Mouse (Mus musculus) hindbrain, embryonic 14.5 days (tissue): ENCODE results near the gene Asah2. TPM values are rescaled to one million over a fixed set of nuclear protein-coding genes. Genes with fewer than 3 reads are reported as not detected.

Experiments
- ATAC-seq: fragments of 200-750 bp; cut with Nextera tagmentation; 2 replicates; pipeline ENCODE4 v1.8.0; 2017; ENCODE audit warnings: moderate number of reproducible peaks, mild to moderate bottlenecking, moderate TSS enrichment, moderate library complexity; ENCODE audit not compliant: low FRiP score
- DNase-seq: peaks from one replicate; pipeline ENCODE4 v3.0.0-alpha.2; 2015; ENCODE audit warnings: low spot score
- H3K27ac ChIP-seq: fragments of 300-500 bp; sonication (generic); 2 replicates; pipeline ENCODE4 v1.5.1; 2014; ENCODE audit warnings: mild to moderate bottlenecking, moderate library complexity
- H3K27me3 ChIP-seq: fragments of 300-500 bp; sonication (generic); 2 replicates; pipeline ENCODE4 v1.6.1; 2014; ENCODE audit warnings: mild to moderate bottlenecking, low read length, mixed read lengths; ENCODE audit not compliant: control insufficient read depth, insufficient read depth
- H3K36me3 ChIP-seq: fragments of 300-500 bp; sonication (generic); replicated peaks from 2 replicates; pipeline ENCODE4 v1.6.1; 2014; ENCODE audit not compliant: control insufficient read depth, insufficient read depth
- H3K4me1 ChIP-seq: fragments of 300-500 bp; sonication (generic); replicated peaks from 2 replicates; pipeline ENCODE4 v1.6.1; 2014; ENCODE audit warnings: antibody characterized with exemption, low read length, mixed read lengths; ENCODE audit not compliant: control insufficient read depth, insufficient read depth
- H3K4me2 ChIP-seq: fragments of 300-500 bp; sonication (generic); replicated peaks from 2 replicates; pipeline ENCODE4 v1.6.1; 2014; ENCODE audit warnings: mild to moderate bottlenecking, moderate library complexity
- H3K4me3 ChIP-seq: fragments of 300-500 bp; sonication (generic); replicated peaks from 2 replicates; pipeline ENCODE4 v1.5.1; 2014; ENCODE audit warnings: mild to moderate bottlenecking, low read length
- H3K9ac ChIP-seq: fragments of 300-500 bp; sonication (generic); 2 replicates; pipeline ENCODE4 v1.6.1; 2014
- H3K9me3 ChIP-seq: fragments of 300-500 bp; sonication (generic); 2 replicates; pipeline ENCODE4 v1.6.1; 2016; ENCODE audit warnings: low read length; ENCODE audit not compliant: control insufficient read depth
- WGBS: fragments of 180-500 bp; shearing (Covaris S2); extraction: QIAGEN DNeasy Blood & Tissue Kit; methylation state at CpG from one replicate; pipeline ENCODE4 v1.1.7; 2014; 5-methylcytosine and 5-hydroxymethylcytosine counted together
- polyA plus RNA-seq: library from polyadenylated mRNA; unstranded; fragments of >200 nt; fragmentation: Nextera tagmentation; extraction: Ambion mirVana; gene quantifications from 2 replicates; pipeline ENCODE4 v1.2.1, GENCODE M21; 2014

Gene Asah2
- polyA plus RNA-seq, 1 experiment from 2014 or later, result 1.1 TPM

DNA sequence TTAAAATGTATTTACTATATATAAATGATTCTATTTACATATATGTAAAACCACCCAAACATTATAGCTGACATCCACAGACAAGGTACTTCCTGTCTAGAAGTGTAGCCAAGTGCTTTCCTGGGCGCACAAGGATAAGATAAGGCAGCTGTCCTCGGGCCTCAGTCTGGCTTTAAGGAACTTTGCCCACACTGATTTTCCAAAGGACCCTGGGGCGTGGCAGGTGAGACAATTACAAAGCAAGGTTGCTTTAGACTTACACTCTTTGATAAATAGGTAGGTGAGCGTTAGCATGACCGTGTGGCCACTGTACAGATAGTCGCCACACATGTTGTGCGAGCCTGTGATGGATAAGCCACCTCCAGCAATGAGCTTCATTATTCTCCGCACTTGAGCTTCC is 21.3 kb upstream of the Asah2 start:
- Histone ChIP-seq H3K4me3 (no peak overlapping the region), H3K4me1 (no peaks in the 10 kb centered on the region), H3K27ac (no peak overlapping the region), H3K27me3 (no peaks in the 10 kb centered on the region), H3K36me3 (no peaks in the 10 kb centered on the region; the same call in 1 of the 2 replicates), H3K9ac (no peak overlapping the region), H3K9me3 (no peaks in the 10 kb centered on the region), H3K4me2 (no peak overlapping the region)
- no peak for ATAC-seq
- no peak for DNase-seq
- WGBS, result 92% methylated on average over 8 of the region's 8 CpGs

GRCm38 (mm10) chr19:32127180-32127850 is 19.3 kb upstream of the Asah2 start:
- Histone ChIP-seq H3K9me3 (no peaks in the 10 kb centered on the region), H3K27me3 (no peaks in the 10 kb centered on the region), H3K27ac (no peak overlapping the region), H3K4me3 (no peak overlapping the region), H3K4me2 (no peak overlapping the region), H3K4me1 (no peaks in the 10 kb centered on the region), H3K36me3 (no peaks in the 10 kb centered on the region; the same call in 1 of the 2 replicates), H3K9ac (no peak overlapping the region)
- DNase-seq (no peak), ATAC-seq (no peak)
- WGBS, result 78% methylated on average over 10 of the region's 10 CpGs

DNA sequence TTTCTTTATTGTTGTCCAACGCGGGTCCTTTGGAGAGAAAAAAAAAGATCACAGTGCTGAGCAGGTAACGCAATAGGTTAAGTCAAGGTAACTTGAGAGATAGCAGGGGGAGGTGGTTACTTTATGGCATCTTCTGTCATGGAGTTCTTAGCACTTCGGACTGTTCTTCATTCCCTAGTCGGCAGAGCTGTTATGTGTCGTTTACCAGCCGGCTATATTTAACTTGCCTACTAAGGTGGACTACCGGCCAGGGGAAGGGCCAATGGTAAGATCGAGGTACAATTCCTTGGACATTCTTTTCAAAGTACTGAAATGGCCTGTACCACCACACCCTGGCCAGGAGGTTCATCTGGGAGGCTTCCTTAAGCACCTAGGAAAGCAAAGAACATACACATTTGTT is 16.1 kb upstream of the Asah2 start:
- Histone ChIP-seq H3K4me1 (no peaks in the 10 kb centered on the region), H3K9me3 (no peaks in the 10 kb centered on the region), H3K4me2 (no peak overlapping the region), H3K9ac (no peak overlapping the region), H3K4me3 (no peak overlapping the region), H3K36me3 (no peaks in the 10 kb centered on the region; the same call in 1 of the 2 replicates), H3K27ac (no peak overlapping the region), H3K27me3 (no peaks in the 10 kb centered on the region)
- DNase-seq (no peak), ATAC-seq (no peak)
- 96% methylated on average over 9 of the region's 9 CpGs for WGBS

DNA sequence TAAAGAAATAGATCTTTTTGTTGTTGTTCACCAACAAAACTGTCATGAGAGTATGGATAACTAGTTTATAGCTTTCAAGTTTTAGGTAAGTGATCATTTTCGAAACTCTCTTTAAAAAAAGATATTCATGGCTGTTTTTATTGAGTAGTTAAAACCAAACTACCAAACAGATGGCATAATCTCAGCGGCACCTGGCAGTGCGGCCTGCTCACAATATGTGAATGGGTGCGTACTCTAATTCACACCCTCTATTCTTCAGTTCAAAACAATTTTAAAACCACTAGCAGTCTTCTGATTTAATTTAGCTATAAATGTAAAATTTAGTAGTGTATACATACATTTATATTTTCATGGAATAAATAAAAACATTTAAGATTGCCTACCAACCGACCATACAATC is 15.2 kb upstream of the Asah2 start:
- no peaks in the 10 kb centered on the region; the same call in 1 of the 2 replicates for H3K36me3 ChIP-seq
- H3K4me3 ChIP-seq, result no peak overlapping the region
- H3K9me3 ChIP-seq, result no peaks in the 10 kb centered on the region
- no peaks in the 10 kb centered on the region for H3K4me1 ChIP-seq
- no peak overlapping the region for H3K9ac ChIP-seq
- H3K27me3 ChIP-seq, result no peaks in the 10 kb centered on the region
- H3K4me2 ChIP-seq, result no peak overlapping the region
- H3K27ac ChIP-seq, result no peak overlapping the region
- DNase-seq, result no peak
- WGBS, result 90% methylated on average over 5 of the region's 5 CpGs
- no peak for ATAC-seq

DNA sequence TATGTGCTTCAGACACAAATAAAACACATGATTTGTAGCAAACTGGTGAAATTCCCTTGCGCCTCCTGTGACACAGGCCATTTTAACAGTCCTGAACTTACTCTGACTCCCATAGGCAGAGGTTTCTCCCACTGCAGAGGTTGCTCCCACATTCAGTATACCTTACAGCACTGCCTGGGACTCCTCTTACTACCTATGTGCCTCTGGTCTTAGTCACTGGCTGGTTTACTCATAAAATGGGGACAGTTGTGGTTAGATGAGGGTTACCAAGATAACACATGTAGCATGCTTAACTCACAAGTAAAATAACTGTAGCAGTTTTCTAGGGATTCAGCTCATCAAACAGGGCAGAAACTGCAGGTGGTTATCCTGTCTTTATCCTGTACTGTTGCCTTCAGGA is 12.8 kb upstream of the Asah2 start:
- Histone ChIP-seq H3K4me1 (no peaks in the 10 kb centered on the region), H3K9me3 (no peaks in the 10 kb centered on the region), H3K9ac (no peak overlapping the region), H3K4me2 (no peak overlapping the region), H3K27me3 (no peaks in the 10 kb centered on the region), H3K4me3 (no peak overlapping the region), H3K36me3 (no peaks in the 10 kb centered on the region; the same call in 1 of the 2 replicates), H3K27ac (no peak overlapping the region)
- DNase-seq, result no peak
- no peak for ATAC-seq
- WGBS, result 96% methylated on average over 1 of the region's 1 CpGs

DNA sequence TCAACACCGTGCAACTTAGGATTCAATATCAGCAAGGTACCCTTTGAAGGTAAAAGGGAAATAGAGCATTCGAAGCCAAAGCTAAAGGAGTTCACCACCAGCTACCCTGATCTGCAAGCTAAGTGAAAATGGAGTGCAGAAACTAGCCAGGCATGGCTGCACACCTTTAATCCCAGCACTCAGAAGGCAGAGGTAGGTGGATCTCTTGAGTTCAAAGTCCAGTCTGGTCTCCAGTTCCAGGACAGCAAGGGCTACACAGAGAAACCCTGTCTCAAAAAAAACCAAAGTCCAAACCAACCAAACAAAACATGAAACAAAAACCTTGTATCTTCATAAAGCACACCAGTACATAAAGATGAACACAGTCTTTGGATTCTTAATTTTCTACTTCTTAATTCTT is 11.7 kb upstream of the Asah2 start:
- no peak overlapping the region for H3K4me2 ChIP-seq
- no peak overlapping the region for H3K4me3 ChIP-seq
- H3K27me3 ChIP-seq, result no peaks in the 10 kb centered on the region
- no peak overlapping the region for H3K9ac ChIP-seq
- DNase-seq, result no peak
- 92% methylated on average over 2 of the region's 2 CpGs for WGBS
- no peak for ATAC-seq
- H3K36me3 ChIP-seq, result no peaks in the 10 kb centered on the region; the same call in 1 of the 2 replicates
- no peaks in the 10 kb centered on the region for H3K9me3 ChIP-seq
- no peaks in the 10 kb centered on the region for H3K4me1 ChIP-seq
- H3K27ac ChIP-seq, result no peak overlapping the region

- H3K9me3 ChIP-seq, result no peaks in the 10 kb centered on the region
- H3K4me1 ChIP-seq, result no peaks in the 10 kb centered on the region
- H3K27ac ChIP-seq, result no peak overlapping the region
- no peaks in the 10 kb centered on the region for H3K27me3 ChIP-seq
- WGBS, result 88% methylated on average over 3 of the region's 3 CpGs
- no peak overlapping the region for H3K4me3 ChIP-seq
- H3K36me3 ChIP-seq, result no peaks in the 10 kb centered on the region
- no peak overlapping the region for H3K9ac ChIP-seq
- ATAC-seq, result no peak
- H3K4me2 ChIP-seq, result no peak overlapping the region
- no peak for DNase-seq
Observed at GRCm38 (mm10) chr19:32118496-32118895, 10.5 kb upstream of the Asah2 start.

DNA sequence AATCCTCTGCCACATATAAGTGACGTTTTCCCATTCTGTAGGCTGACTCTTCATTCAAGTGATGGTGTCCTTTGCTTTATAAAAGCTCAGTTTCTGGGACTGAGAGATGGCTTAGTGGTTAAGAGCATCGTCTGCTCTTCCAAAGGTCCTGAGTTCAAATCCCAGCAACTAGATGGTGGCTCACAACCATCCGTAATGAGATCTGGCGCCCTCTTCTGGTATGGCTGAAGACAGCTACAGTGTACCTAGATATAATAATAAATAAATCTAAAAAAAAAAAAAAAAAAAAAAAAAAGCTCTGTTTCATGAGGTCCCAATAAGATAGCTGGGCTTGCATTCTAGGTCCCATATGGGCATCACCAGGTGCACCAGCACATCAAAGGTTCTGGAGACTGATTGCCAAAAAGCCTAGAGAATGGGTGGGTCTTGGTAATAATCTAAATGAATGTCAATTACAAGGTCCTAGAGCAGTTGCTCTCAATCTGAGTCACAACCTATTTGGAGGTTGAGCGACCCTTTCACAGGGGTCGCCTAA is 9.5 kb upstream of the Asah2 start:
- 83% methylated on average over 6 of the region's 6 CpGs for WGBS
- H3K4me1 ChIP-seq, result no peaks in the 10 kb centered on the region
- H3K4me2 ChIP-seq, result no peak overlapping the region
- H3K9ac ChIP-seq, result no peak overlapping the region
- no peak overlapping the region for H3K4me3 ChIP-seq
- no peaks in the 10 kb centered on the region for H3K27me3 ChIP-seq
- no peaks in the 10 kb centered on the region for H3K36me3 ChIP-seq
- ATAC-seq, result no peak
- H3K9me3 ChIP-seq, result no peaks in the 10 kb centered on the region
- H3K27ac ChIP-seq, result no peak overlapping the region
- no peak for DNase-seq

GRCm38 (mm10) chr19:32111866-32112790 is 4.1 kb upstream of the Asah2 start:
- no peak for ATAC-seq
- Histone ChIP-seq H3K4me3 (no peak overlapping the region), H3K27ac (no peak overlapping the region), H3K4me2 (no peak overlapping the region), H3K36me3 (no peaks in the 10 kb centered on the region), H3K9ac (no peak overlapping the region), H3K27me3 (no peaks in the 10 kb centered on the region), H3K4me1 (no peaks in the 10 kb centered on the region), H3K9me3 (no peaks in the 10 kb centered on the region)
- WGBS, result 92% methylated on average over 8 of the region's 8 CpGs
- DNase-seq, result no peak
